Mouse (Mus musculus): ENCODE measurements around the gene Agbl5. TPM values are rescaled to one million over a fixed set of nuclear protein-coding genes. Genes with fewer than 3 reads are reported as not detected.

Gene Agbl5
- polyA plus RNA-seq, 1 experiment from 2014 or later: 28.8 TPM

GRCm38 (mm10) chr5:30914849-30915248 is 26.4 kb downstream of the Agbl5 start:
- no peaks in the 10 kb centered on the region for H3K36me3 ChIP-seq (replicated peaks)
- peaks cover 39% of the 10 kb centered on the region for H3K4me1 ChIP-seq
- H3K9me3 ChIP-seq: no peaks in the 10 kb centered on the region
- H3K4me3 ChIP-seq (replicated peaks): peak overlapping the region; percentile 16; the same call in 1 of the 2 replicates
- H3K27ac ChIP-seq: peak overlapping the region; percentile 73; the same call in 1 of the 2 replicates
- H3K9ac ChIP-seq: 0 out of 2 replicates have a peak overlapping the region, but pooled peaks have one; percentile 36
- peak overlapping the region; percentile 31 for H3K4me2 ChIP-seq
- ATAC-seq (ENCODE audit: low FRiP score): no peak
- no peaks in the 10 kb centered on the region for H3K27me3 ChIP-seq
- 85% methylated on average over 6 of the region's 6 CpGs for WGBS

GRCm38 (mm10) chr5:30915456-30915855 is 27.0 kb downstream of the Agbl5 start:
- H3K9me3 ChIP-seq: no peaks in the 10 kb centered on the region
- H3K27ac ChIP-seq: peak overlapping the region; percentile 73
- peak overlapping the region; percentile 17; the same call in 1 of the 2 replicates for H3K9ac ChIP-seq
- WGBS: 62% methylated on average over 9 of the region's 9 CpGs
- peaks cover 44% of the 10 kb centered on the region for H3K4me1 ChIP-seq
- H3K27me3 ChIP-seq: no peaks in the 10 kb centered on the region
- H3K4me3 ChIP-seq (replicated peaks): peak overlapping the region; percentile 16
- peak overlapping the region; percentile 31 for H3K4me2 ChIP-seq
- peak; percentile 51 for ATAC-seq (ENCODE audit: low FRiP score)
- H3K36me3 ChIP-seq (replicated peaks): no peaks in the 10 kb centered on the region

- H3K4me1 ChIP-seq: peaks cover 50% of the 10 kb centered on the region
- H3K36me3 ChIP-seq (replicated peaks): no peaks in the 10 kb centered on the region
- ATAC-seq (ENCODE audit: low FRiP score): peak; percentile 88
- H3K4me3 ChIP-seq (replicated peaks): no peak overlapping the region
- no peak overlapping the region for H3K9ac ChIP-seq
- H3K27ac ChIP-seq: peak overlapping the region; percentile 61; the same call in 1 of the 2 replicates
- no peaks in the 10 kb centered on the region for H3K27me3 ChIP-seq
- H3K4me2 ChIP-seq: peak overlapping the region; percentile 41
- no peaks in the 10 kb centered on the region for H3K9me3 ChIP-seq
- 9% methylated on average over 7 of the region's 7 CpGs for WGBS
Observed at GRCm38 (mm10) chr5:30915974-30916433, 27.5 kb downstream of the Agbl5 start.

GRCm38 (mm10) chr5:30916841-30917240 is 28.3 kb downstream of the Agbl5 start:
- Histone ChIP-seq H3K9me3 (no peaks in the 10 kb centered on the region), H3K36me3 (replicated peaks) (no peaks in the 10 kb centered on the region), H3K27ac (no peak overlapping the region), H3K4me3 (replicated peaks) (no peak overlapping the region), H3K9ac (no peak overlapping the region), H3K4me1 (peaks cover 56% of the 10 kb centered on the region), H3K4me2 (no peak overlapping the region), H3K27me3 (no peaks in the 10 kb centered on the region)
- ATAC-seq (ENCODE audit: low FRiP score): no peak
- WGBS: 93% methylated on average over 9 of the region's 9 CpGs

GRCm38 (mm10) chr5:30917348-30917747 is 28.9 kb downstream of the Agbl5 start:
- no peaks in the 10 kb centered on the region for H3K9me3 ChIP-seq
- H3K27me3 ChIP-seq: no peaks in the 10 kb centered on the region
- H3K4me1 ChIP-seq: peaks cover 57% of the 10 kb centered on the region
- no peak overlapping the region for H3K9ac ChIP-seq
- H3K4me3 ChIP-seq (replicated peaks): no peak overlapping the region
- no peak overlapping the region for H3K27ac ChIP-seq
- ATAC-seq (ENCODE audit: low FRiP score): no peak
- no peak overlapping the region for H3K4me2 ChIP-seq
- no peaks in the 10 kb centered on the region for H3K36me3 ChIP-seq (replicated peaks)
- WGBS: 93% methylated on average over 11 of the region's 11 CpGs

GRCm38 (mm10) chr5:30917891-30918670 is 29.6 kb downstream of the Agbl5 start:
- no peak overlapping the region for H3K27ac ChIP-seq

GRCm38 (mm10) chr5:30918691-30919090 is 30.2 kb downstream of the Agbl5 start:
- Histone ChIP-seq H3K27me3 (no peaks in the 10 kb centered on the region), H3K4me3 (replicated peaks) (no peak overlapping the region), H3K4me2 (no peak overlapping the region), H3K4me1 (peaks cover 46% of the 10 kb centered on the region), H3K36me3 (replicated peaks) (no peaks in the 10 kb centered on the region), H3K9me3 (no peaks in the 10 kb centered on the region), H3K27ac (no peak overlapping the region), H3K9ac (no peak overlapping the region)
- no peak for ATAC-seq (ENCODE audit: low FRiP score)
- WGBS: 84% methylated on average over 8 of the region's 8 CpGs

More at GRCm38 (mm10) chr5:30917891-30918670, 29.6 kb downstream of the Agbl5 start:
- ATAC-seq (ENCODE audit: low FRiP score): no peak
- no peak overlapping the region for H3K4me3 ChIP-seq (replicated peaks)
- H3K9ac ChIP-seq: no peak overlapping the region
- no peaks in the 10 kb centered on the region for H3K9me3 ChIP-seq
- no peak overlapping the region for H3K4me2 ChIP-seq
- H3K36me3 ChIP-seq (replicated peaks): no peaks in the 10 kb centered on the region
- peaks cover 53% of the 10 kb centered on the region for H3K4me1 ChIP-seq
- 85% methylated on average over 31 of the region's 31 CpGs for WGBS
- no peaks in the 10 kb centered on the region for H3K27me3 ChIP-seq

GRCm38 (mm10) chr5:30919831-30920614 is 31.5 kb downstream of the Agbl5 start:
- peaks cover 36% of the 10 kb centered on the region for H3K4me1 ChIP-seq
- no peak overlapping the region for H3K4me3 ChIP-seq (replicated peaks)
- H3K4me2 ChIP-seq: no peak overlapping the region
- peak overlapping the region; percentile 31; the same call in 1 of the 2 replicates for H3K27ac ChIP-seq
- H3K9ac ChIP-seq: no peak overlapping the region
- WGBS: 59% methylated on average over 11 of the region's 11 CpGs
- no peaks in the 10 kb centered on the region for H3K36me3 ChIP-seq (replicated peaks)
- ATAC-seq (ENCODE audit: low FRiP score): no peak
- no peaks in the 10 kb centered on the region for H3K9me3 ChIP-seq
- no peaks in the 10 kb centered on the region for H3K27me3 ChIP-seq

GRCm38 (mm10) chr5:30920621-30921020 is 32.1 kb downstream of the Agbl5 start:
- peaks cover 30% of the 10 kb centered on the region for H3K4me1 ChIP-seq
- H3K36me3 ChIP-seq (replicated peaks): no peaks in the 10 kb centered on the region
- H3K4me2 ChIP-seq: peak overlapping the region; percentile 86; the same call in 1 of the 2 replicates
- H3K9ac ChIP-seq: peak overlapping the region; percentile 25; the same call in 1 of the 2 replicates
- no peak overlapping the region; the same call in 1 of the 2 replicates for H3K27ac ChIP-seq
- 70% methylated on average over 19 of the region's 19 CpGs for WGBS
- no peak overlapping the region for H3K4me3 ChIP-seq (replicated peaks)
- H3K9me3 ChIP-seq: no peaks in the 10 kb centered on the region
- no peaks in the 10 kb centered on the region for H3K27me3 ChIP-seq
- ATAC-seq (ENCODE audit: low FRiP score): 0 out of 2 replicates have a peak, but pooled peaks have one; percentile 12

GRCm38 (mm10) chr5:30921256-30922033 is 33.0 kb downstream of the Agbl5 start, which contains the start of gene Khk:
Gene Khk, plus strand, starts transcription at chr5:30921431.
- Histone ChIP-seq H3K27me3 (no peaks in the 10 kb centered on the region), H3K36me3 (replicated peaks) (no peaks in the 10 kb centered on the region), H3K4me3 (replicated peaks) (peak within 1 kb of the TSS; percentile 52), H3K9ac (peak within 1 kb of the TSS; percentile 66), H3K9me3 (no peaks in the 10 kb centered on the region), H3K4me1 (peaks cover 25% of the 10 kb centered on the region), H3K27ac (peak within 1 kb of the TSS; percentile 81), H3K4me2 (peak within 1 kb of the TSS; percentile 86)
- peak; percentile 87 for ATAC-seq (ENCODE audit: low FRiP score)
- WGBS: 1% methylated on average over 40 of the region's 40 CpGs

GRCm38 (mm10) chr5:30922581-30923041 is 34.1 kb downstream of the Agbl5 start:
- no peak overlapping the region for H3K27ac ChIP-seq
- peaks cover 25% of the 10 kb centered on the region for H3K4me1 ChIP-seq
- peak overlapping the region; percentile 86 for H3K4me2 ChIP-seq
- H3K9ac ChIP-seq: no peak overlapping the region
- H3K27me3 ChIP-seq: no peaks in the 10 kb centered on the region
- H3K9me3 ChIP-seq: no peaks in the 10 kb centered on the region
- no peak for ATAC-seq (ENCODE audit: low FRiP score)
- H3K36me3 ChIP-seq (replicated peaks): no peaks in the 10 kb centered on the region
- H3K4me3 ChIP-seq (replicated peaks): no peak overlapping the region
- WGBS: 69% methylated on average over 10 of the region's 10 CpGs

All from forebrain, embryonic 12.5 days (tissue).